Mouse (Mus musculus): Measurements from ENCODE around the gene Vav3.

DNA sequence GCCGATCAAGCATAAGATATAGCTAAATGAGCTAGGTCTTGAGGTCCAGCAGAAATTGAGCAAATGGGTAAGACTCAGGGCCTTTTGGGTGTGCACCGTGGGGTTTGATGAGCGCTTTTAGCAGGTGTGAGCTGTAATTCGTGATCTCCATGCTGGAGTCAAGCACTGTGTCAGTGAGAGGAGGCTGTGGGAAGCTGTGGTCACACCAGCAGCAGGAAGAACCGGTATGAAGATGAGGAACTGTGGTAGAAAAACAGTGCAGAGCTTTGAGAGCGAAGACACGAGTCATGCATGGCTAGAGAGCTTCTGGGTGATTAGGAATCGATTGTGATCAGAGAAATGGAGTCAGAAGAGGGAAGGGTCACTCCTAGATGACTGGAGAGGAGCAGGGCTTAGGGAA, 98.8 kb downstream of the Vav3 start:
- TF ChIP-seq CTCF (IDR thresholded peaks at IDR 0.05; ENCODE audit: control insufficient read depth, insufficient read depth, insufficient read length) (no peak), MYOG (IDR thresholded peaks at IDR 0.05; ENCODE audit: control insufficient read depth, extremely low read depth, insufficient read length) (no peak), MAX (IDR thresholded peaks at IDR 0.05) (no peak), MYOD1 (IDR thresholded peaks at IDR 0.05; ENCODE audit: control insufficient read depth, insufficient read length, low read depth) (no peak), CEBPB (IDR thresholded peaks at IDR 0.05; ENCODE audit: low read depth) (no peak), USF1 (IDR thresholded peaks at IDR 0.05; ENCODE audit: low read depth) (no peak), FOSL1 (IDR thresholded peaks at IDR 0.05; ENCODE audit: insufficient read depth, low read length, poor library complexity, severe bottlenecking) (no peak)

Data from C2C12 (cell line).